Comparison of ENCODE assay signal across 1 mouse cellular context in genomic region chr8:70766571-70767440, GRCm38 (mm10).
TF ChIP-seq lines count a peak whose summit lies in the region.

No protein-coding gene starts in this region.

TF ChIP-seq in ES-E14, 5 proteins besides CTCF, POLR2A, EP300 and RAD21:
- TF ChIP-seq MAFK (IDR thresholded peaks at IDR 0.05; ENCODE audit: insufficient read depth, low read depth, low read length) (no peak), CHD2 (IDR thresholded peaks at IDR 0.05; ENCODE audit: low read depth, low read length) (no peak), ZNF384 (IDR thresholded peaks at IDR 0.05; ENCODE audit: low read depth, low read length) (no peak), ZC3H11A (IDR thresholded peaks at IDR 0.05; ENCODE audit: borderline replicate concordance, low read depth, low read length) (no peak), HCFC1 (IDR thresholded peaks at IDR 0.05; ENCODE audit: borderline replicate concordance, insufficient read depth, low read length) (no peak)
